Mouse (Mus musculus) CD4-positive helper T cell, adult 2 months (primary cell): ENCODE measurements at regions not wholly inside any gene's neighbourhood (a gene's known extent, or its start where the extent isn't known, plus 50 kb on each side); places are given as distances from the start of the nearest gene placed in this dataset.
A peak's percentile ranks its signal among the peaks of the same experiment; 100 is the strongest.
"Not testable (repeated sequence)": the region's sequence is repeated elsewhere in the genome, so short reads cannot be mapped to it uniquely, and the experiment has no call there.

Source experiments
- DNase-seq: peaks from one replicate; pipeline ENCODE4 v3.0.0-alpha.2; 2012; ENCODE audit warnings: low read depth, missing footprints, low spot score

GRCm38 (mm10) chr12:51294971-51295477, 52.8 kb upstream of the G2e3 start:
- no peak for DNase-seq

GRCm38 (mm10) chr12:51278358-51278757, 69.5 kb upstream of the G2e3 start:
- no peak for DNase-seq

- DNase-seq = peak; percentile 15
Measured at GRCm38 (mm10) chr12:51275818-51276538, 71.9 kb upstream of the G2e3 start.

- DNase-seq = no peak
Measured at GRCm38 (mm10) chr12:51273486-51273885, 74.4 kb upstream of the G2e3 start.

- no peak for DNase-seq
Measured at GRCm38 (mm10) chr12:51242839-51243238, 105.0 kb upstream of the G2e3 start.

GRCm38 (mm10) chr12:51241131-51241781, 106.6 kb upstream of the G2e3 start:
- no peak for DNase-seq

GRCm38 (mm10) chr12:51211691-51212090, 136.2 kb upstream of the G2e3 start:
- DNase-seq = no peak

- no peak for DNase-seq
Measured at GRCm38 (mm10) chr12:51196289-51196688, 151.6 kb upstream of the G2e3 start.

- DNase-seq = no peak
Measured at GRCm38 (mm10) chr12:51195136-51195535, 152.7 kb upstream of the G2e3 start.

- no peak for DNase-seq
Measured at GRCm38 (mm10) chr12:51190754-51191153, 157.1 kb upstream of the G2e3 start.

GRCm38 (mm10) chr12:51190186-51190585, 157.7 kb upstream of the G2e3 start:
- no peak for DNase-seq

GRCm38 (mm10) chr12:51188229-51188628, 159.6 kb upstream of the G2e3 start:
- DNase-seq = no peak

- DNase-seq = no peak
Measured at GRCm38 (mm10) chr12:51187726-51188125, 160.1 kb upstream of the G2e3 start.

GRCm38 (mm10) chr12:51185751-51186150, 162.1 kb upstream of the G2e3 start:
- DNase-seq = no peak

- no peak for DNase-seq
Measured at GRCm38 (mm10) chr12:51174906-51175756, 172.7 kb upstream of the G2e3 start.

- DNase-seq = no peak
Measured at GRCm38 (mm10) chr12:51165186-51165585, 182.7 kb upstream of the G2e3 start.

GRCm38 (mm10) chr12:51160995-51161394, 186.9 kb upstream of the G2e3 start:
- DNase-seq = no peak

- DNase-seq = no peak
Measured at GRCm38 (mm10) chr12:51160122-51160521, 187.7 kb upstream of the G2e3 start.

GRCm38 (mm10) chr12:51147963-51148362, 199.9 kb upstream of the G2e3 start:
- no peak for DNase-seq

GRCm38 (mm10) chr12:51143840-51144239, 204.0 kb upstream of the G2e3 start:
- no peak for DNase-seq

- no peak for DNase-seq
Measured at GRCm38 (mm10) chr12:51143196-51143595, 204.7 kb upstream of the G2e3 start.

GRCm38 (mm10) chr12:51133676-51134075, 214.2 kb upstream of the G2e3 start:
- not testable (repeated sequence) for DNase-seq
